Mouse (Mus musculus) kidney, adult 2 months (tissue): ENCODE data around the gene Gm28374.

Source experiments
- CTCF ChIP-seq: fragments of 200-500 bp; conservative IDR thresholded peaks from 2 replicates; pipeline ENCODE4 v1.5.1; 2011; ENCODE audit warnings: low read depth, mild to moderate bottlenecking, control low read depth, low read length, moderate library complexity, mixed read lengths; ENCODE audit not compliant: insufficient read depth, insufficient read length
- POLR2A ChIP-seq: fragments of 200-500 bp; IDR thresholded peaks from one replicate; pipeline ENCODE4 v1.6.1; 2011; ENCODE audit warnings: low read depth, low read length, control low read depth

GRCm38 (mm10) chr19:6038326-6038725, 43.7 kb downstream of the Gm28374 start:
- TF ChIP-seq CTCF (no peak), POLR2A (no peak)
